Mouse (Mus musculus): ENCODE data around the gene Zfp820.
"Not testable (repeated sequence)": the region's sequence is repeated elsewhere in the genome, so short reads cannot be mapped to it uniquely, and the experiment has no call there.

The Zfp820 gene

GRCm38 (mm10) chr17:21845545-21846321 lies at the start of gene Zfp820:
TSS of gene Zfp820 (minus strand) at chr17:21845772.
- DNase-seq = peak; percentile 67

DNA sequence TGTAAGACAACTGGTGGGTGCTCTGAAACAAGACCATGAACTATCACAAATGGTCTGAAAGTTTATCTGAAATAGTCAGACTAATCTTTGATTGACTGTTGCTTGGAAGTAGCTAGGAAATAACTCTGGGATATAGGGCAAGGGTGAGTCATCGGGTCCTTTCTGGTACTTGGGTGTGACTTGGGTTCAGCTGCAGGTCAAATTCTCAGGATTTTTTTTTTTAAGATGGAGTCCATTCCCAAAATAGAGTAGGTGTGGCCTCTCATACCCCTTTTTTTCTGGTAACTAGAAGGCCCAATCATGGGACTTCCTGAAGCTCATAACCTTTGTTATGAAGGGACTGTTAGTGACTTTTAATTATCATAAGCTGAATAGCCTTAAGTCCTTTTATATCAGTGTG lies 25.7 kb upstream of the Zfp820 start:
- DNase-seq = no peak

DNA sequence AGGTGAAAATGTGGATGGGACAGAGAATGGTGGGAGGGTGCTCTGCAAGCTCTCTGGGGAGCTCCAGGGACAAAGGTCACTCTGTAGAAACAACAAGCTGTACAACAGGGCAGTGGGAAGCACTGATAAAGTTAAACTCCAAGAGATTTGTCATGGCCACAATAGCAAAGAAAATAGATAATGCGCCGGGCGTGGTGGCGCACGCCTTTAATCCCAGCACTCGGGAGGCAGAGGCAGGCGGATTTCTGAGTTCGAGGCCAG lies 680 bp upstream of the Zfp820 start:
- DNase-seq = not testable (repeated sequence)

DNA sequence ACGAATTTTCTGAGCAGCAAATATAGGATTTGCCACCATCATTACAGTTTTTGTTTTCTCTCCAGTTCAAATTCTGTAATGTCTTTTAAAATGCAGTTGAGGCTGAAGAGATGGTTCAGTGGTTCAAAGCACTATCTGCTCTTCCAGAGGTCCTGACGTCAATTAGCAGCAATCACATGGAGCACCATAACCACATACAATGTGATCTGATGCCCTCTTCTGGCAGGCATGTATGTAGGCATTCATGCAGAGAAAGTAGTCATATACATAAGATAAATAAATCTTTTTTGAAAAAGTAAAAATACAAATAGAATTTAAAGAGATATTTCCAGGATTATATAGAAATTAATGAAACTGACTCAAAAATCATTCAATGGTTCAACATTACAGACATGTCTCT lies 7.1 kb downstream of the Zfp820 start:
- no peak for DNase-seq

GRCm38 (mm10) chr17:21801373-21801772 lies 44.2 kb downstream of the Zfp820 start:
- DNase-seq = not testable (repeated sequence)

GRCm38 (mm10) chr17:21792256-21792655 lies 53.3 kb downstream of the Zfp820 start:
- no peak for DNase-seq

DNA sequence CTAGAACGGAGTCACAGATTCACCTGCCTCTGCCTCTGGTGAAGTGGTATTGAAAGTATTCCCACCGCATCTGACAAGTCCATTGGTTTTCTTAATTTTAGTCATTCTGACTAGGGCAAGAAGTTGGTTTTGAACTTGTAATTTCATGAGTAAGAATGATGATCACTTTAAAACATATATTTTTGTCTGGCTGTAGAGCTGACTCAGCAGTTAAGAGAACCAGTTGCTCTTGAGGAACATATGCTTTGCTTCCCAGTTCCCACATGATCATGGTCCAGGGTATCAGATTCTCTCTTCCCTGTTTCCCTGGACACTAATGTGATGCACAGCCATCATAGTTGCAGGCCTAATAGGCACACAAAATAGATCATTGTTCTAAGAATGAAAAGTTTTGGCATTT lies 75.2 kb downstream of the Zfp820 start:
- no peak for DNase-seq

Data from kidney, adult 11 months (tissue).